Mouse (Mus musculus) gonadal fat pad, adult 2 months (tissue): ENCODE results near the gene Nfrkb. TPM values are rescaled to one million over a fixed set of nuclear protein-coding genes. Genes with fewer than 3 reads are reported as not detected.

Experiments
- DNase-seq: peaks from one replicate; pipeline ENCODE4 v3.0.0-alpha.2; 2012; ENCODE audit warnings: low read depth
- polyA plus RNA-seq: library from polyadenylated mRNA; depleted of rRNA; stranded (reverse); fragments of >200 nt; gene quantifications from 2 replicates; pipeline ENCODE4 v1.2.3, GENCODE M21; 2012; rRNA removed

Gene Nfrkb
- polyA plus RNA-seq, result 22.7 and 23.0 TPM in 2 replicates

- DNase-seq, result no peak
Measured at GRCm38 (mm10) chr9:31385947-31386354, at the start of gene Nfrkb. Gene Nfrkb (plus strand): TSS chr9:31386192.

GRCm38 (mm10) chr9:31344289-31344831 lies 41.6 kb upstream of the Nfrkb start:
- no peak for DNase-seq

DNA sequence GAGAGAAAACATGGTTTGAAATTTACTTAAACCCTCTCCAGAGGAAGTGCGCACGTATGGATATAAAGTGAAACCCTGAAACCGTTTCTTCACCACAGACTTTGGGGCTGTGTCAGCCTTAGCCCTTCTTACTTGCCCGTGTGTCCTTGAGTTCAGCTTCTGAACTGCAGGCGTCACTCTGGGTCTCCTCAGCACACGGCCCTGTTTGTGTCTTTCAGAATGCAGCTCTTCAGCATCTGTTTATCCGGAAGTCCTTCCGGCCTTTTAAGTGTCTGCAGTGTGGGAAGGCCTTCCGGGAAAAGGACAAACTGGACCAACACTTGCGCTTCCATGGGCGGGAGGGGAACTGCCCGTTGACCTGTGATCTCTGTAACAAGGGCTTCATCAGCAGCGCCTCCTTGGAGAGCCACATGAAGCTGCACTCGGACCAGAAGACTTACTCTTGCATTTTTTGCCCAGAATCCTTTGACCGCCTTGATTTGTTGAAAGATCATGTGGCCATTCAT lies 39.4 kb upstream of the Nfrkb start:
- DNase-seq, result no peak

- no peak for DNase-seq
Measured at GRCm38 (mm10) chr9:31348458-31348857, 37.5 kb upstream of the Nfrkb start.

- no peak for DNase-seq
Measured at GRCm38 (mm10) chr9:31348915-31349314, 37.1 kb upstream of the Nfrkb start.

- no peak for DNase-seq
Measured at GRCm38 (mm10) chr9:31352716-31353115, 33.3 kb upstream of the Nfrkb start.

GRCm38 (mm10) chr9:31353518-31353917 lies 32.5 kb upstream of the Nfrkb start:
- no peak for DNase-seq

DNA sequence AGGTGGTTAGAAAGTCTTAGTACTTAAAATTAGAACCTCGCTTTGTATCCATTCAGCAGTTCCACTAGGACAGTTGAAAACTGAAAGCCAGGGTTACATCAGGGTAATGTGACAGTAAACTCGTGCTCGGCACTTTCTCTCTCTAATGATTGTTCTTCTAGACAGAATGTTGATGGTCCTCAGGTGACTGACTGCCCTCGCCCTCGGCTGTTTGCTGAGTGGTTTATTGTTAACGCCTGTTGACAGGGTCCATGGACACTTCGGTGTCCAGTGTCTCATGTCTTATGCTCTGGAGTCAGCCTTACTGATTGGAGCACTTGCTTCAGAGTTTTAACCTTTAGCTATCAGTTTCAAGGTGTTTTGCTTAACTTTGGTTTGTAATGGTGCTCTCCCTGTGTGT lies 31.9 kb upstream of the Nfrkb start:
- no peak for DNase-seq

- no peak for DNase-seq
Measured at GRCm38 (mm10) chr9:31363698-31364609, 22.0 kb upstream of the Nfrkb start.

DNA sequence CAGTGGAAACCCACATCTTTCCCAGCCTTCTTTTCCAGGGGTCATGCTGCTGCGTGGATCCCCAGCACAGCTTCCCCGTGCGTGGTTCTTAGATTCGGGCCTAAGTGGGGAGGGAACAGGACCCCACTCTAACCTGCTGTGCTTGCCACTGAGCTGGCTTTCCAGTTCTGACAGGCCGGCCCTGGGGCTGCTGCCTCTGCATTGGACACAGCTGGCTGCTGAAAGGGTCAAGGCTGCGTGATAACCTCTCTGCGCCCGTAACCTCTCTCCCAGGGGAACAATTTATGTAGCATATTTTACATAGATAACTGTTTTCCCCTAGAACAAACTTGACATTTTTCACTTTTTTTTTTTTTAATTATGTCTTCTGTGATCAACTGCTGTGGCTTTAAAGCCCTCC lies 20.9 kb upstream of the Nfrkb start:
- DNase-seq, result no peak

DNA sequence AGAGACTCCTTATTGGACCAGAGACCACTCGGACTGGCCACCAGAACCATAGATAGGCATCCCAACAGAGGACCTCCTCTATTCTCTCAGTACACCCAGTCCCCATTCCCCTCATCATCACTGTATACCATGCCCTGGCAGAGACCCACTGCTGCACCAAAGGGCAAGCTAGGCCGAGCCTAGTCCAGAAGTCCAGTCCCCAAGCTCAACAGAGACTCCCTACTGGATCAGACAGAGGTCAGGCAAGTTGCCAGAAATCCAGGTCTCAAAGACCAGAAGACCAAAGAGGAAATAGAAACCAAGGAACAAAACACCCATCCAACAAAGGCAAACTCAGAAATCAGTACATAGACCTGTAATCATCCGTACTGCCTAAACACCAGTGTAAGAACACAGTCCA lies 14.3 kb upstream of the Nfrkb start:
- no peak for DNase-seq

GRCm38 (mm10) chr9:31376661-31377060 lies 9.3 kb upstream of the Nfrkb start:
- DNase-seq, result no peak

DNA sequence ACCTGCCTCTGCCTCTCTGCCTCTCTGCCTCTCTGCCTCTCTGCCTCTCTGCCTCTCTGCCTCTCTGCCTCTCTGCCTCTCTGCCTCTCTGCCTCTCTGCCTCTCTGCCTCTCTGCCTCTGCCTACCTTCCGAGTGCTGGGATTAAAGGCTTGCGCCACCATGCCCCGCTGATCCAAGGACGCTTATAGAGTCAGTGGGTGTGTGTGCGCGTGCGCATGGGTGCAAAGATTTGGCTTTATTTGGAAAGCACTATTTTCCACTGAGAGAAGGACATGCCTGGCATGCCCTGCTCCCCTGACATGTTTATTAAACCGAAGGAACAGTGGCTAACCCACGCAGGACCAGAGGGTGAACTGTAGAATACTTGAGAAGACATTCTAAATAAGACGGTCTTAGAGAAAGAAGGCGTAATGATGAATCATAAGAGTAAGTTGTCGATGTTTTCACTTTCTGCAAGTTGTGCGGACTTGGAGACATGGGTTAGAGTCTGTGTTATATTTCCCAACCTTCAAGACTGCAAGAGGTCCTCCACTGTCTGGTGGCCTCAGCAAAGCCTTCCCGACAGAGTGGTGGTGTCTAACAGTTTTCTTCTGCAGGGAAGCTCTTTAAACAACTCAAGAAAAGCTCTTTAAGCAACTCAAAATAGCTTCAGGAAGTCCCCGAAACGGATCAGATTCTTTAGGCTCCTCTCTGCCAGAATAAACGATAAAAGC lies 1.0 kb upstream of the Nfrkb start:
- no peak for DNase-seq

- DNase-seq, result no peak
Measured at GRCm38 (mm10) chr9:31385500-31385869, 507 bp upstream of the Nfrkb start.

GRCm38 (mm10) chr9:31386368-31387180 lies 582 bp downstream of the Nfrkb start:
- DNase-seq, result no peak

GRCm38 (mm10) chr9:31387206-31387605 lies 1.2 kb downstream of the Nfrkb start:
- no peak for DNase-seq

DNA sequence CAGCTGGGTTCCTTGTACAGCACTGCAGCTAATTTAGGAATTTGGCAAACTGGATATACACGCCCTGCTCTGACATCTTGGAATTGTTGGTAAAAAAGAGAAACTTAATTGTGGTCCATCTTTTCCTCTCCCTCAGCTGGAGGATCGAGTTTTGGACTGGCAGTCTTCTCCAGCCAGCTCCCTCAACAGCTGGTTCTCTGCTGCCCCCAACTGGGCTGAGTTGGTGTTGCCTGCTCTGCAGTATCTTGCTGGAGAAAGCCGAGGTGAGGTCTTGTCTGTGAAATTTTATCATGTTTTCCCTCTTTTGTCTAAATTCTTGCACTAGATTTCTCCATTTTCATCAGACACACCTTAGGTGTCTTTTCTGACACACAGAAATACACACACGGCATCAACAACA lies 14.4 kb downstream of the Nfrkb start:
- DNase-seq, result no peak

DNA sequence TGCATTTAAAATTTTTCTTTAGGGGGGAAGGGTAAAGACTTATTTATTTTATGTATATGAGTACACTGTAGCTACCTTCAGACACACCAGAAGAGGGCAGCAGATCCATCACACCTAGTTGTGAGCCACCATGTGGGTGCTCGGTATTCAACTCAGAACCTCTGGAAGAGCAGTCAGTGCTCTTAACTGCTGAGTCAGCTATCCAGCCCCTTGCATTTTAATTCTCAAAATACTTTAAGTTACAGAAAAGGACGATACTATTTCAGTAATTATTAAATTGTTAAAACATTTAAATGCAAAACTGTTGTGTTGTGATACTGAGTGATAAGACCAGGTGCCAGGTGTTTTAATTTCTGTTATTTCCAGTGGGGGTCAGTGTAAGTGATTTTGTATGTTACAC lies 18.3 kb downstream of the Nfrkb start:
- no peak for DNase-seq

GRCm38 (mm10) chr9:31405217-31405616 lies 19.2 kb downstream of the Nfrkb start:
- DNase-seq, result no peak

DNA sequence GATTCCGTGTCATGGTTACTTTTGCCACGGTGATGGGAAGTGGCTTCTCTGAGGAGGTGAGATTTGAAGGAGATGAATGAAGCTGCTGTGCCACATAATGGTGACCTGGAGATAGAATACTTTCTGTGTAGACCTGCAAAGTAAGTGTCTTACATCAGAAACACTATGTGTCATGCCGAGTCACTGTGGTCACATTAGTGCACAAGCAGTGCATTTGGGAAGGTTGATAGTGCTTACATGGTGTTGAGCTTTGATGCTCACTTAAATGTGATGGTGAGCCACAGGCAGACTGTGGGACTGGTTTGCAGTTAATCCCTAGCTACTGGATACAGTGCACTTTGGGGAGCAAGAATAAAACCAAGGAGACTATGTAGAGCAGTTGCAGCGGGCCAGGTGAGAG lies 26.2 kb downstream of the Nfrkb start:
- DNase-seq, result no peak

- DNase-seq, result no peak
Measured at GRCm38 (mm10) chr9:31418821-31419220, 32.8 kb downstream of the Nfrkb start.

DNA sequence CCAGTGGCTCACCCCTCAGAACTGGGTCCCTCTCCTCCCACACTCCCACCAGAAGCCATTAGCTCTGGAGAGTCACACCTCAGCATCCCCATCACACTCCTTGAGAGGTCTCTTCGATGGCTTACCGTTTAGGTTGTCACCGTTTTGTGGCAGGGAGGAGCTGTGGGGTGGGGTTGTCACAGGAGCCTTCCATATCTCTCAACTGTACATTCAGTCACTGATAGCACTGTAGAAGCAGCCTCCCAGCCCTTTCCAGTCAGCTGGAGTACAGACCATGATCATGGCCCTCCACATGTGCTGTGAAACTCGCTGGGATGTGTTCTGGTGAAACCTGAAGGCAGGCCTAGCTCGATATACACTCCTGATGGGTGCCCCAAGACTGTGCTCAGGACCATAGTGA lies 36.2 kb downstream of the Nfrkb start:
- DNase-seq, result no peak
